Mouse (Mus musculus) spleen, adult 2 months (tissue): Measurements from ENCODE around the gene Mrgprg. TPM values are rescaled to one million over a fixed set of nuclear protein-coding genes. Genes with fewer than 3 reads are reported as not detected.

Experiments
- DNase-seq, 2 experiments: peaks; one replicate each; pipeline versions ENCODE4 v3.0.0 to v3.0.0-alpha.2; 2012 to 2021; ENCODE audit warnings: low spot score in 2 of 2, low read depth in 1 of 2
- H3K27ac ChIP-seq: fragments of 200-500 bp; 2 replicates; pipeline ENCODE4 v1.5.1; 2012; ENCODE audit warnings: low read length, inconsistent platforms; ENCODE audit not compliant: insufficient read depth
- H3K27me3 ChIP-seq: fragments of 200-500 bp; 2 replicates; pipeline ENCODE4 v1.6.1; 2012; ENCODE audit warnings: mild to moderate bottlenecking, moderate library complexity, low read length, inconsistent platforms; ENCODE audit not compliant: control insufficient read depth, insufficient read depth
- H3K36me3 ChIP-seq: fragments of 200-500 bp; 2 replicates; pipeline ENCODE4 v1.6.1; 2012; ENCODE audit warnings: mild to moderate bottlenecking, low read length, inconsistent platforms; ENCODE audit not compliant: control insufficient read depth, insufficient read depth
- H3K4me1 ChIP-seq: fragments of 200-500 bp; 2 replicates; pipeline ENCODE4 v1.6.1; 2011; ENCODE audit warnings: inconsistent platforms; ENCODE audit not compliant: control insufficient read depth, insufficient read depth, insufficient read length
- H3K4me3 ChIP-seq: fragments of 200-500 bp; 2 replicates; pipeline ENCODE4 v1.5.1; 2011; ENCODE audit warnings: mild to moderate bottlenecking, inconsistent platforms; ENCODE audit not compliant: insufficient read depth, insufficient read length; ENCODE audit errors: extremely low read depth
- CTCF ChIP-seq: fragments of 200-500 bp; IDR thresholded peaks from 2 replicates; pipeline ENCODE4 v1.5.1; 2011; ENCODE audit warnings: mild to moderate bottlenecking, inconsistent platforms; ENCODE audit not compliant: insufficient read depth, insufficient read length, insufficient replicate concordance; ENCODE audit errors: extremely low read depth
- POLR2A ChIP-seq: fragments of 200-500 bp; IDR thresholded peaks from 2 replicates; pipeline ENCODE4 v1.6.1; 2011; ENCODE audit warnings: low read depth, low read length, inconsistent platforms
- WGBS: fragments of 180-500 bp; shearing (Covaris S2); methylation state at CpG from one replicate; pipeline ENCODE4 v1.1.7; 2018; 5-methylcytosine and 5-hydroxymethylcytosine counted together
- polyA plus RNA-seq: library from polyadenylated mRNA; depleted of rRNA; stranded (reverse); fragments of >200 nt; gene quantifications from 2 replicates; pipeline ENCODE4 v1.2.3, GENCODE M21; 2012; rRNA removed

The Mrgprg gene
- polyA plus RNA-seq: not detected in 2 replicates

GRCm38 (mm10) chr7:143766893-143767292, at the start of gene Mrgprg:
TSS of gene Mrgprg (minus strand) at chr7:143766993.
- H3K27ac ChIP-seq: no peak within 1 kb of the TSS
- no peak for TF ChIP-seq POLR2A
- no peak for TF ChIP-seq CTCF
- no peak within 1 kb of the TSS for H3K4me3 ChIP-seq
- no peaks in the 10 kb centered on the region for H3K36me3 ChIP-seq
- H3K27me3 ChIP-seq: no peaks in the 10 kb centered on the region
- H3K4me1 ChIP-seq: no peaks in the 10 kb centered on the region
- WGBS: 80% methylated on average over 6 of the region's 6 CpGs
- DNase-seq: no peak

GRCm38 (mm10) chr7:143808909-143809308, 42.1 kb upstream of the Mrgprg start:
- H3K27me3 ChIP-seq: no peaks in the 10 kb centered on the region
- TF ChIP-seq POLR2A (no peak), CTCF (peak; percentile 6; the same call in 1 of the 2 replicates)
- DNase-seq: no peak
- H3K4me3 ChIP-seq: no peak overlapping the region
- 91% methylated on average over 1 of the region's 1 CpGs for WGBS
- peaks cover 23% of the 10 kb centered on the region for H3K36me3 ChIP-seq
- no peaks in the 10 kb centered on the region for H3K4me1 ChIP-seq
- H3K27ac ChIP-seq: no peak overlapping the region

GRCm38 (mm10) chr7:143805199-143805624, 38.4 kb upstream of the Mrgprg start:
- TF ChIP-seq CTCF (no peak), POLR2A (no peak)
- Histone ChIP-seq H3K4me1 (no peaks in the 10 kb centered on the region), H3K27ac (no peak overlapping the region), H3K27me3 (no peaks in the 10 kb centered on the region), H3K36me3 (peaks cover 32% of the 10 kb centered on the region), H3K4me3 (no peak overlapping the region)
- DNase-seq: no peak
- WGBS: 84% methylated on average over 5 of the region's 5 CpGs

- DNase-seq: no peak
- WGBS: 89% methylated on average over 8 of the region's 8 CpGs
- H3K4me1 ChIP-seq: no peaks in the 10 kb centered on the region
- H3K36me3 ChIP-seq: peaks cover 29% of the 10 kb centered on the region
- TF ChIP-seq CTCF: no peak
- no peak for TF ChIP-seq POLR2A
- no peak overlapping the region for H3K4me3 ChIP-seq
- no peak overlapping the region for H3K27ac ChIP-seq
- H3K27me3 ChIP-seq: no peaks in the 10 kb centered on the region
These were observed 34.6 kb upstream of the Mrgprg start for GRCm38 (mm10) chr7:143801195-143802065.

- peaks cover 28% of the 10 kb centered on the region for H3K36me3 ChIP-seq
These were observed 34.0 kb upstream of the Mrgprg start for GRCm38 (mm10) chr7:143800770-143801169.

GRCm38 (mm10) chr7:143798783-143799182, 32.0 kb upstream of the Mrgprg start:
- H3K4me1 ChIP-seq: no peaks in the 10 kb centered on the region
- peaks cover 28% of the 10 kb centered on the region for H3K36me3 ChIP-seq
- H3K27ac ChIP-seq: no peak overlapping the region
- H3K27me3 ChIP-seq: no peaks in the 10 kb centered on the region
- no peak for DNase-seq
- TF ChIP-seq POLR2A (no peak), CTCF (no peak)
- 86% methylated on average over 4 of the region's 4 CpGs for WGBS
- no peak overlapping the region for H3K4me3 ChIP-seq

More at GRCm38 (mm10) chr7:143800770-143801169, 34.0 kb upstream of the Mrgprg start:
- H3K27me3 ChIP-seq: no peaks in the 10 kb centered on the region
- DNase-seq: no peak
- H3K4me1 ChIP-seq: no peaks in the 10 kb centered on the region
- no peak overlapping the region for H3K27ac ChIP-seq
- WGBS: 94% methylated on average over 1 of the region's 1 CpGs
- H3K4me3 ChIP-seq: no peak overlapping the region
- no peak for TF ChIP-seq POLR2A
- no peak for TF ChIP-seq CTCF

GRCm38 (mm10) chr7:143793121-143793520, 26.3 kb upstream of the Mrgprg start:
- H3K27me3 ChIP-seq: no peaks in the 10 kb centered on the region
- H3K27ac ChIP-seq: no peak overlapping the region
- H3K4me1 ChIP-seq: no peaks in the 10 kb centered on the region; the same call in 1 of the 2 replicates
- 47% methylated on average over 4 of the region's 4 CpGs for WGBS
- H3K36me3 ChIP-seq: peaks cover 9% of the 10 kb centered on the region; the same call in 1 of the 2 replicates
- H3K4me3 ChIP-seq: no peak overlapping the region
- TF ChIP-seq CTCF (peak; percentile 45; the same call in 1 of the 2 replicates), POLR2A (no peak)
- peak; percentile 58 to 77 for DNase-seq
